Mouse (Mus musculus): ENCODE data around the gene Bri3bp. TPM values are rescaled to one million over a fixed set of nuclear protein-coding genes. Genes with fewer than 3 reads are reported as not detected.

Bri3bp gene
- polyA plus RNA-seq, 1 experiment from 2014 or later = 37.8 TPM

DNA sequence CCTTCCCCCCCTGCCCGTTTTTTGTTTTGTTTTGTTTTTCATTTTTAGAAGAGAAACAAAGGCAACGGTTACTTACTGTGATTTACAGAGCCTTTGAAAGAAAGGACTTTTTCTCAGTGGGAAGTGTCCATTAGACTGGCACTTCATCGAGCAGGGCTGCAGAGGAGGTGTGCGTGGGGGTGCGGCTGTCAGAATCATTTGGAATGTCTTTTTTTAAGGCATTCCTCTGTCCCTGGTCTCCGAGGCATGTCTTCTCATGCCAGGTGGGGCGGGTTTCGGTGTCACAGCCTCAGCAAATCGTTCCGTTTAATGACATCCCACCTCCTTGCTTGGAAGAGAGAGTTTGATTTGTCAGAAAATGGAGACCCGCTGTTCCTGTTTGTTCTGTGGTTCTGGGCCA, 63.3 kb downstream of the Bri3bp start:
- 61% methylated on average over 11 of the region's 11 CpGs for WGBS
- H3K9me3 ChIP-seq (ENCODE audit: control insufficient read depth, low read length) = no peaks in the 10 kb centered on the region
- no peak for ATAC-seq (ENCODE audit: low FRiP score, low TSS enrichment)
- no peaks in the 10 kb centered on the region for H3K4me1 ChIP-seq (ENCODE audit: control insufficient read depth, insufficient read depth, low read length)
- no peaks in the 10 kb centered on the region for H3K27me3 ChIP-seq (ENCODE audit: control insufficient read depth, insufficient read depth, low read length)
- no peak overlapping the region for H3K27ac ChIP-seq (replicated peaks; ENCODE audit: low read depth, low read length)
- H3K9ac ChIP-seq (replicated peaks; ENCODE audit: low read length) = no peak overlapping the region
- no peak for DNase-seq
- H3K4me2 ChIP-seq (ENCODE audit: low read length) = no peak overlapping the region
- H3K4me3 ChIP-seq (replicated peaks; ENCODE audit: low read depth, low read length) = no peak overlapping the region
- H3K36me3 ChIP-seq (ENCODE audit: control insufficient read depth, insufficient read depth, low read length) = peaks cover 48% of the 10 kb centered on the region

DNA sequence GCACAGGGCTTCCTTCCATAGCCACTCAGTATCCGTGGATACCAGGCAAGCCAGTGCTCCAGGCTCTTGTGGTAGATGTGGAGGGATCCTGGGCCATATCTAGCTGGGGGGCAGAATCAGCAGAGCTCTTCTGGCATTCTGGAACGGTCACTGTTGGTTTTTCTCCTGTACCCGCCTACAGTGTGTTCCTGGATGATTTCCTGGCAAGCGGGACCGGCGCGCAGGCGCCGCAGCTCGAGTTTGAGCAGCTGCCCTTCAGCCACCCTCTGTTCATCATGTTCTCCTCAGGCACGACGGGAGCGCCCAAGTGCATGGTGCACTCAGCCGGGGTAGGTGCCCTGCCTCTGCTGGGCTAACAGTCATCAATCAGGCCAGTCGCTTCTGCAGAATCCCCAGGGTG, 64.6 kb downstream of the Bri3bp start:
- WGBS = 85% methylated on average over 15 of the region's 15 CpGs
- no peak overlapping the region for H3K4me3 ChIP-seq (replicated peaks; ENCODE audit: low read depth, low read length)
- no peaks in the 10 kb centered on the region for H3K4me1 ChIP-seq (ENCODE audit: control insufficient read depth, insufficient read depth, low read length)
- ATAC-seq (ENCODE audit: low FRiP score, low TSS enrichment) = no peak
- H3K9ac ChIP-seq (replicated peaks; ENCODE audit: low read length) = no peak overlapping the region
- peaks cover 49% of the 10 kb centered on the region for H3K36me3 ChIP-seq (ENCODE audit: control insufficient read depth, insufficient read depth, low read length)
- no peaks in the 10 kb centered on the region for H3K27me3 ChIP-seq (ENCODE audit: control insufficient read depth, insufficient read depth, low read length)
- DNase-seq = no peak
- no peaks in the 10 kb centered on the region for H3K9me3 ChIP-seq (ENCODE audit: control insufficient read depth, low read length)
- H3K27ac ChIP-seq (replicated peaks; ENCODE audit: low read depth, low read length) = no peak overlapping the region
- H3K4me2 ChIP-seq (ENCODE audit: low read length) = no peak overlapping the region

DNA sequence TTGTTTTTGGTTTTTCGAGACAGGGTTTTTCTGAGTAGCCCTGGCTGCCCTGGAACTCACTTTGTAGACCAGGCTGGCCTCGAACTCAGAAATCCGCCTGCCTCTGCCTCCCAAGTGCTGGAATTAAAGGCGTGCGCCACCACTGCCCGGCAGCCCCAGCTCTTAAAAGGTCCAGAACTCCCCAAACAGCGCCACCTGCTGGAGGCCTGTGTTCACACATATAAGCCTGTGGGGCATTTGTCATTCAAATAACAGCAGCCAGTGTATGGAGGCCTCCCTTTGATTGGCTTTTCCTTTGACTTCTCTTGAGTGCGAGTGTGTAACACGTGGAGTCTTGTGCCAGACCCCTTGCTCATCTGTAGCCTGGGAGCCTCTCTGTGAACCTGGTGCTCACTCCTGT, 66.2 kb downstream of the Bri3bp start:
- WGBS = 93% methylated on average over 9 of the region's 9 CpGs
- Histone ChIP-seq H3K4me1 (ENCODE audit: control insufficient read depth, insufficient read depth, low read length) (no peaks in the 10 kb centered on the region), H3K4me3 (replicated peaks; ENCODE audit: low read depth, low read length) (no peak overlapping the region), H3K27me3 (ENCODE audit: control insufficient read depth, insufficient read depth, low read length) (no peaks in the 10 kb centered on the region), H3K36me3 (ENCODE audit: control insufficient read depth, insufficient read depth, low read length) (peaks cover 61% of the 10 kb centered on the region), H3K9me3 (ENCODE audit: control insufficient read depth, low read length) (no peaks in the 10 kb centered on the region), H3K9ac (replicated peaks; ENCODE audit: low read length) (no peak overlapping the region), H3K4me2 (ENCODE audit: low read length) (no peak overlapping the region), H3K27ac (replicated peaks; ENCODE audit: low read depth, low read length) (no peak overlapping the region)
- ATAC-seq (ENCODE audit: low FRiP score, low TSS enrichment) (no peak), DNase-seq (no peak)

DNA sequence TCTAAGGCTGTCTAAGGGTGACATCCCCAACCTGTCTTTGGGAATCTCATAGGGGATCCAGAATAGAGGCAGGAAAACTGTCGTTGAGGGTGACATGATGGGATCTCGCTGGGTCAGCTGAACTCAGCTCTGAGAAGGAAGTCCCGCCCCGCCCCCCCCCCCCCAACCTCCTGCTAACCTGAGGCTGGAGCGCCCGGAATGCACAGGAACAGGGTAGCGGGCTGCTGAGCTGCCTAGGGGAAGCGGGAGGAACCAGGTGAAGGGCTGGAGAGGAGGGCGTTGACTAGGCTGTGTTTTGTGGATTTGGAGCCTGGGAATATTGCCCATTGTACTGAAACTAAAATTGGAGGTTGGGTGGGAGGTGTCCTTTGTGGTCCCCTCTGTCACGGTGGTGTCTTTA, 66.6 kb downstream of the Bri3bp start:
- H3K9me3 ChIP-seq (ENCODE audit: control insufficient read depth, low read length) = no peaks in the 10 kb centered on the region
- ATAC-seq (ENCODE audit: low FRiP score, low TSS enrichment) = no peak
- WGBS = 94% methylated on average over 10 of the region's 10 CpGs
- H3K27me3 ChIP-seq (ENCODE audit: control insufficient read depth, insufficient read depth, low read length) = no peaks in the 10 kb centered on the region
- H3K36me3 ChIP-seq (ENCODE audit: control insufficient read depth, insufficient read depth, low read length) = peaks cover 65% of the 10 kb centered on the region
- no peak for DNase-seq
- no peak overlapping the region for H3K27ac ChIP-seq (replicated peaks; ENCODE audit: low read depth, low read length)
- H3K4me1 ChIP-seq (ENCODE audit: control insufficient read depth, insufficient read depth, low read length) = no peaks in the 10 kb centered on the region
- H3K4me3 ChIP-seq (replicated peaks; ENCODE audit: low read depth, low read length) = no peak overlapping the region
- no peak overlapping the region for H3K4me2 ChIP-seq (ENCODE audit: low read length)
- H3K9ac ChIP-seq (replicated peaks; ENCODE audit: low read length) = no peak overlapping the region

DNA sequence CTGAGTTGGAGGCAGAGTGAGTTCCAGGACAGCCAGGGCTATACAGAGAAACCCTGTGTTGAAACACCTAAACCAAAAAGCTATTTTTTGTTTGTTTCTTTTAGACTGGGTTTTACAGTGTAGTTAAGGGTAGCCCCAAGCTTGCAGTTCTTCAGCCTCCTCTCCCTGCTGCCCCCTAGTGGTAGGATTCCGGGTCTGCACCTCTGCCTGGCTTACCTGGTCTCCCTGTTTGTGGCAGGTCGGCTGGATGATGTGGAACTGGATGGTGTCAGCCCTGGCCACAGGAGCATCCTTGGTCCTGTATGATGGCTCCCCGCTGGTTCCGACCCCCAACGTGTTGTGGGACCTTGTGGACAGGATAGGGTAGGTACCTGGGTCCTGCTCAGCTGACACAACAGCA, 68.2 kb downstream of the Bri3bp start:
- no peaks in the 10 kb centered on the region for H3K4me1 ChIP-seq (ENCODE audit: control insufficient read depth, insufficient read depth, low read length)
- no peak overlapping the region for H3K27ac ChIP-seq (replicated peaks; ENCODE audit: low read depth, low read length)
- H3K9me3 ChIP-seq (ENCODE audit: control insufficient read depth, low read length) = no peaks in the 10 kb centered on the region
- DNase-seq (peak; percentile 61), ATAC-seq (ENCODE audit: low FRiP score, low TSS enrichment) (no peak)
- peaks cover 69% of the 10 kb centered on the region for H3K36me3 ChIP-seq (ENCODE audit: control insufficient read depth, insufficient read depth, low read length)
- H3K27me3 ChIP-seq (ENCODE audit: control insufficient read depth, insufficient read depth, low read length) = no peaks in the 10 kb centered on the region
- H3K4me2 ChIP-seq (ENCODE audit: low read length) = no peak overlapping the region
- WGBS = 54% methylated on average over 5 of the region's 5 CpGs
- no peak overlapping the region for H3K4me3 ChIP-seq (replicated peaks; ENCODE audit: low read depth, low read length)
- no peak overlapping the region for H3K9ac ChIP-seq (replicated peaks; ENCODE audit: low read length)

Small RNA genes lying within 50 kb of the gene (microRNA-seq; reads per million reads assigned to microRNA genes)
- gene Gm27551 = not detected

Other genes starting within 250 kb of the Bri3bp start
- 22.8 and 26.8 TPM in 2 replicates for gene Scarb1, start 100.5 kb upstream of the Bri3bp start, polyA plus RNA-seq (2014; fragmentation: Nextera tagmentation; extraction: Ambion mirVana)
- 0.42 and 0.58 TPM in 2 replicates for gene Gm10382, start 52.2 kb upstream of the Bri3bp start, polyA plus RNA-seq (2014; fragmentation: Nextera tagmentation; extraction: Ambion mirVana)
- gene Ubc, start 51.4 kb upstream of the Bri3bp start, polyA plus RNA-seq (2014; fragmentation: Nextera tagmentation; extraction: Ambion mirVana) = 1,251 and 1,332 TPM in 2 replicates
- gene Dhx37, start 7.4 kb upstream of the Bri3bp start, polyA plus RNA-seq (2014; fragmentation: Nextera tagmentation; extraction: Ambion mirVana) = 8.5 and 9.8 TPM in 2 replicates
- 63.6 and 71.3 TPM in 2 replicates for gene Aacs, start 34.2 kb downstream of the Bri3bp start, polyA plus RNA-seq (2014; fragmentation: Nextera tagmentation; extraction: Ambion mirVana)
- gene Tmem132b, start 90.2 kb downstream of the Bri3bp start, polyA plus RNA-seq (2014; fragmentation: Nextera tagmentation; extraction: Ambion mirVana) = 4.9 and 6.2 TPM in 2 replicates

All from midbrain, embryonic 14.5 days (tissue).